Mouse (Mus musculus) pancreas, adult 10 weeks (tissue): ENCODE measurements around the gene Zfp84. TPM values are rescaled to one million over a fixed set of nuclear protein-coding genes. Genes with fewer than 3 reads are reported as not detected.

Experiments
- polyA plus RNA-seq: library from polyadenylated mRNA; stranded (reverse); fragments of 350-450 nt; fragmentation: Illumina TruSeq; extraction: RNeasy Lipid Tissue Mini Kit (QIAGEN cat#74804); gene quantifications from one replicate; pipeline ENCODE4 v1.2.3, GENCODE M21; 2015; ENCODE audit warnings: low read depth, low replicate concordance; ENCODE audit not compliant: insufficient read depth

The Zfp84 gene
- 2.0 TPM for polyA plus RNA-seq

DNA sequence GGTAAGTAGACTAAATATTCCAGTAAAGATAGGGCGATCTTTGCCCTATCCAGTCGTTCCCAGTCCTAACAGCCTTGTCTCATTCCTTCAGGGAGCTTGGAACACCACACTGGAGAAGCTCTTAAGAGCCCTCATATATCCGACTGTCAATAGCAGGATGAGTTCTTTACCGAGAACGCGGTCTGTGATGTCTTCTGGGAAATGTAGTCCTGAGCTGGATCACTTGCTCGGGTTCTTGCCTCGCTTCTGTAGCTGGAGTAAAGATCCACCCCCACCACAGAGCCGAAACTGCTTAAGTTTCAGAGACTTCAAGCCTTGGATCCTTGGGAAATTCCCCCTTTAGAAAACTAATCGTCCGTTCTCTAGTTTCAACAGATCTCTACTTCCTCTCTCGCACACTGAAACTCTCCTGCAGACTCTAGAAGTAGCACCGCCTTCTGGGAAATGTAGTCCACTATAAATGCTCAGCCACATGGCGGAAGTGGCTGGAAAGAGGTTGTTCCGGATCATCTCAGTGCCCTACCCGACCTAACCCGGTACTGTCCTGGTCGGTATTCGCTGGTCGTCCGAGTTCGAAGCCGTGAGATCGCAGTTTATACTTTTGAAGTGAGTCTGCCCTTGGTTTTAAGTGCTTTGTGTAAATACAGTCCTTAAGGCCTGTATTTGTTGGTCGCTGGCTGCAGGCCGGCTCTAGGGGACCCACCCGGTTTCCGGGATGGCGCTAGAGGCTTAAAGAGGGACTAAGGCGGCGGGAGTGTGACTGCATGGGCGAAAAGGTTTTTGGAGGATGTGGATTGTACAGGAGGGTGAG, at the start of gene Zfp84:
Gene Zfp84, plus strand, starts transcription at position 463 of the 811 bp plus-strand sequence.

DNA sequence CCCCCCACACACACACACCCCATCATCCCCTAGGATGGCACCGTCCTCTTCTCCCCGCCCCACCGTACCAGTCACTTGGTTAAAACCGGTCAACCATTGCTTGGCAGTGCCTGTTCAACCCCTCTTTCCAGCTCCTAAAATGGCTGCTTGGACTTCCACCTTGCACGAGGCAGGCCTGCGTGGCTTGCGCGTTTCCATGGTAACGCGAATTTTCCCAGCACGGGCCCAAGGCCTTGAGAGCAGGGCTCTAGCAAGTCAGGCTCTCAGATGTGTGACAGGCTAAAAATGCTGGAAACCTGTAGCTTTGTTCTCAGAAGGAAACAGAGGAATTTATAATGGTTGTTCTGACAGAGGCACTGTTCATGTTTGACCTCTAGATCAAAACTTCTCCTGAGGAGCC, 41.5 kb upstream of the Zfp84 start, which contains the start of gene Catsperg2:
Gene Catsperg2, minus strand, starts transcription at position 173 of the 400 bp plus-strand sequence.

DNA sequence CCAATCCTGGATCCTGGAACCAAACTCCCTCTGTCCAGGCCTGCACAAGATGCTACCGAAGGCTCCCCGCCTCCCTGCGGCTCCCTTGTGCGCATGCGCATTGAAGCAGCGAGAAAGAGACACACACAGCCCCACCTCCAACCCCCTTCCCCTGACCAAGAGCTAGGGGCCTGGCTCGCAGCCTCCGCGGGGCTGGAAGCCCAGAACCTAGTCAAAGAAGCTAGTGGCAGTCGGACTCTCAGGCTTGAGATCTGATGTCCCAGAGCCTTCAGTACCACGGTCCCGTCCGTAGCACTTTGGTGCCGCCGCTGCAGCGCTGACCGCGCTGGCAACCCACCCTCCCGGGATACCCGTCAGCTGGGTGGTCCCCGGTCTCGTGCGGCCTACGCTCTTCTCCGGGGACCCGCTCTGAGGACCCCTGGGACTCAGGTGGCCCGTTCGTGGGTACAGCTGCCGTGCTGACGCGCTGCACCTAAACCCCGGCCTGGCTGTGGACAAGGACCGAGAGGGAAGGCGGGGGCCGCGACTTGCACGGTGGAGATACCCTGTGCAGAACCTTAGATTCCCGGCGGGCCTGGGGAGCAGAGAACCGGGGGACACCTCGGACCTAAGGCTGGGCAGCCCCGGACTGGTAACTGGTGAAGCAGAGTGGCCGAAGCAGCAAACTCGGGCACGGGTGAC, 15.7 kb downstream of the Zfp84 start, which contains the start of gene Zfp30:
Gene Zfp30, plus strand, starts transcription at position 128 of the 681 bp plus-strand sequence.

DNA sequence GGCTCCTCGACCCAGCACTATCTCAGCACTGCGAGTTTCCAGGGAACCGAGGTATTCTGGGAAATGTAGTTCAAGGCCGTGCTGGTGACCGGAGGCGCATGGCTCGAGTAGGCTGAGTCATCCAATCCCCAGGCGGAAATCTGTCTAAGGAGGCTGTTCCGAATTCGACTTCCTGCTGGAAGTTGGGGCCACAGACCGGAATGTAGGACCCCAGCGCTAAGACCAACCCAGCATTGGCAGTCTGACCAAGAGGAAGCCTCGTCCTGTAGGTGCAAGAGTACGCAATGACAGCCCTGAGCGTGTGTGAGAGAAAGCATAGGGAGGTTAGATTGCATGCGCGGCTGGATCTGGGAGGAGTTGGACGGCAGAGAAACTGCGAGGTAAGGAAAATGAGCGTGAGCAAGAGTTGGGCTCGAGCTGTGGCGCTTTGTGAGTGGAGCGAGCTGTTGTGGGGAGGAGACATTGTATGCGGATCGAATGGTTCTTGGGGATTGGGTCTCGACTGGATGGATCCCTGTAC, 47.6 kb downstream of the Zfp84 start, which contains the start of gene Zfp790:
Gene Zfp790, plus strand, starts transcription at position 205 of the 520 bp plus-strand sequence.

Other genes with a start within 250 kb of the Zfp84 start
- gene Sipa1l3, start 249.9 kb upstream of the Zfp84 start, polyA plus RNA-seq: 9.9 TPM
- gene Catsperg2, start 41.5 kb upstream of the Zfp84 start, polyA plus RNA-seq: not detected
- 0.39 TPM for gene Zfp30, start 15.4 kb downstream of the Zfp84 start, polyA plus RNA-seq
- 3.0 TPM for gene Zfp790, start 47.6 kb downstream of the Zfp84 start, polyA plus RNA-seq
- not detected for gene Zfp940, start 85.1 kb downstream of the Zfp84 start, polyA plus RNA-seq
- gene Zfp420, start 91.4 kb downstream of the Zfp84 start, polyA plus RNA-seq: 4.2 TPM
- 0.68 TPM for gene Zfp27, start 138.0 kb downstream of the Zfp84 start, polyA plus RNA-seq
- gene Zfp383, start 139.7 kb downstream of the Zfp84 start, polyA plus RNA-seq: 1.1 TPM
- 2.8 TPM for gene Zfp74, start 185.5 kb downstream of the Zfp84 start, polyA plus RNA-seq
- 2.1 TPM for gene Zfp568, start 215.4 kb downstream of the Zfp84 start, polyA plus RNA-seq